Mouse (Mus musculus): ENCODE measurements around the gene Gm2012. TPM values are rescaled to one million over a fixed set of nuclear protein-coding genes. Genes with fewer than 3 reads are reported as not detected.
"Not testable (repeated sequence)": the region's sequence is repeated elsewhere in the genome, so short reads cannot be mapped to it uniquely, and the experiment has no call there.

Gene Gm2012
- not detected in 2 replicates for polyA plus RNA-seq (2015; fragmentation: Nextera tagmentation; extraction: Ambion mirVana)

DNA sequence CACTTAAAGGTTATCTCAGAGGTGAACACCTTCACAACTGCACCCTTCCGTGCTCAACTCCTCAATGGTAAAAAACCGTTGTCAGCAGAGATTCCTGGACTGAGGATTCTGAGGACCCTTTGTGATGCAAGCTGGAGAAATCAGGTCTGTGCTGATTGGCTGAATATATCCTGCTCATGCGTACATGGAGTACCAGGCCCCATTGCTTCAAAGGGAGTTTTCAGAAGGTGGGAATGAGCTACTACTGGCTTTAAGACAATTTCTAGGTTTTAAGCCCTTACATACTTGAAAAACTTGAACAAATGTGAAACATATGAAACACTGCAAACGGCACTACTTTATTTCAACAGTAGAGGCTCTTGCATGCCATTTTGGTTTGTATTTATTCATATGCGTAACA, at the start of gene Gm2012:
Gene Gm2012 (minus strand): TSS at position 101 of the 400 bp plus-strand sequence.
- H3K4me2 ChIP-seq (ENCODE audit: low read length); H3K4me3 ChIP-seq (replicated peaks; ENCODE audit: low read length); ATAC-seq; H3K9me3 ChIP-seq (ENCODE audit: control insufficient read depth, low read length); H3K9ac ChIP-seq (replicated peaks; ENCODE audit: low read depth, low read length); H3K27me3 ChIP-seq (replicated peaks; ENCODE audit: control insufficient read depth, insufficient read depth, low read length); H3K4me1 ChIP-seq (replicated peaks; ENCODE audit: control insufficient read depth, insufficient read depth, low read length); H3K36me3 ChIP-seq (ENCODE audit: control insufficient read depth, insufficient read depth); H3K27ac ChIP-seq (ENCODE audit: low read length): not testable (repeated sequence)
- 89% methylated on average over 1 of the region's 5 CpGs for WGBS

DNA sequence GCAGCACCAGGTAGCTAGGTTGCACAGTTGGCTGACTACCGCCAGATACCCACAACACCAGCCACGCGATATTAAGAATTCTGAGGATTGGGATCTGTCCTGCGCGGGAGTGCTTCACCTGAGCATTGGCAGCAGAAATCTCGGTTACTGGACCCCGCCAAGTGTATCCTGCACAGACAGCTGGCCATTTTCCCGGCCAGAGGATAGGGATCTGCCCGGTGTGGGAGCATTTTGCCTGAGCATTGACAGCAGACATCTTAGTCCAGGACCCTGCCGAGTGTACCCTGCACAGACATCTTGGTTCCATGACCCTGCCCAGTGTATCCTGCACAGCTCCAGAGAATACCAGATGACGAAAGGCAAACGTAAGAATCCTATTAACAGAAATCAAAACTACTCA, 72.0 kb downstream of the Gm2012 start:
- not testable (repeated sequence) for H3K4me1 ChIP-seq (replicated peaks; ENCODE audit: control insufficient read depth, insufficient read depth, low read length); H3K27me3 ChIP-seq (replicated peaks; ENCODE audit: control insufficient read depth, insufficient read depth, low read length); H3K4me2 ChIP-seq (ENCODE audit: low read length); H3K9ac ChIP-seq (replicated peaks; ENCODE audit: low read depth, low read length); H3K27ac ChIP-seq (ENCODE audit: low read length); H3K36me3 ChIP-seq (ENCODE audit: control insufficient read depth, insufficient read depth); ATAC-seq; H3K9me3 ChIP-seq (ENCODE audit: control insufficient read depth, low read length); H3K4me3 ChIP-seq (replicated peaks; ENCODE audit: low read length)
- 80% methylated on average over 12 of the region's 12 CpGs for WGBS

Small RNAs within 50 kb of the gene (microRNA-seq; reads per million reads assigned to microRNA genes)
- gene Gm26302: not detected

Other genes starting within 250 kb of the Gm2012 start
- gene Gm5168, start 180.3 kb downstream of the Gm2012 start, polyA plus RNA-seq (2015; fragmentation: Nextera tagmentation; extraction: Ambion mirVana): not detected in 2 replicates
- not detected in 2 replicates for gene Gm2030, start 78.7 kb upstream of the Gm2012 start, polyA plus RNA-seq (2015; fragmentation: Nextera tagmentation; extraction: Ambion mirVana)